Mouse (Mus musculus): ENCODE measurements at regions not wholly inside any gene's neighbourhood (a gene's known extent, or its start where the extent isn't known, plus 50 kb on each side); places are given as distances from the start of the nearest gene placed in this dataset.

DNA sequence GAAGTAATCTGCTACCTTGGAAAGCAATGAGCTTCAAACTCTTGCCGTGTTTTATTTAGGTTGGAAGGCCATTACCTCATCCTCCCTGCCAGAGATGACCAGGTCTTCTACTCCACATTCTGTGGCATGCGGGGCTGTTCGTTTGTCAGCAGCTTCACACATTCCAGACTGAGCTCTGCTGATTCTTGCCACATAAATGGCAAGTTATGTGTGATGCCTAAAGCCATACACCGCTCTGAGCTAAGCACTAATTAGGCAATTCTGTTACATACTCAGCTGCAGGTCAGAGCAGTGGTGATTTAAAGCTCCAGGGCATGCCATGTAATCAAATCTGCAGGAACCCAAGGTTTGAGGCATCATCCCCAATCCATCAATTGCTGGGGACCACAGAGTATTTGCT is 106.8 kb upstream of the Mad2l1 start:
- TF ChIP-seq CTCF (IDR thresholded peaks at IDR 0.05; ENCODE audit: low read depth) (no peak), EP300 (optimal IDR thresholded peaks at IDR 0.05) (no peak)

Measured in stomach, postnatal 0 days (tissue).